Mouse (Mus musculus) kidney, adult 2 months (tissue): ENCODE results near the gene Ankrd36. TPM values are rescaled to one million over a fixed set of nuclear protein-coding genes. Genes with fewer than 3 reads are reported as not detected.
A peak's percentile ranks its signal among the peaks of the same experiment; 100 is the strongest.
"Not testable (repeated sequence)": the region's sequence is repeated elsewhere in the genome, so short reads cannot be mapped to it uniquely, and the experiment has no call there.

Source experiments
- DNase-seq: peaks from one replicate; pipeline ENCODE4 v3.0.0; 2021
- H3K27ac ChIP-seq: fragments of 200-500 bp; 2 replicates; pipeline ENCODE4 v1.5.1; 2012; ENCODE audit warnings: low read depth, low read length, control low read depth, inconsistent platforms; ENCODE audit not compliant: insufficient read depth
- H3K27me3 ChIP-seq: fragments of 200-500 bp; replicated peaks from 2 replicates; pipeline ENCODE4 v1.6.1; 2012; ENCODE audit warnings: mild to moderate bottlenecking, moderate library complexity, low read length, inconsistent platforms; ENCODE audit not compliant: control insufficient read depth, insufficient read depth
- H3K36me3 ChIP-seq: fragments of 200-500 bp; 2 replicates; pipeline ENCODE4 v1.6.1; 2012; ENCODE audit warnings: mild to moderate bottlenecking, moderate library complexity, low read length, inconsistent platforms; ENCODE audit not compliant: control insufficient read depth, insufficient read depth
- H3K4me1 ChIP-seq: fragments of 200-500 bp; 2 replicates; pipeline ENCODE4 v1.6.1; 2011; ENCODE audit warnings: low read length; ENCODE audit not compliant: control insufficient read depth, insufficient read depth
- H3K4me3 ChIP-seq: fragments of 200-500 bp; 2 replicates; pipeline ENCODE4 v1.5.1; 2011; ENCODE audit warnings: mild to moderate bottlenecking, low read depth, low read length, control low read depth; ENCODE audit not compliant: insufficient read depth
- CTCF ChIP-seq: fragments of 200-500 bp; conservative IDR thresholded peaks from 2 replicates; pipeline ENCODE4 v1.5.1; 2011; ENCODE audit warnings: low read depth, mild to moderate bottlenecking, control low read depth, low read length, moderate library complexity, mixed read lengths; ENCODE audit not compliant: insufficient read depth, insufficient read length
- POLR2A ChIP-seq: fragments of 200-500 bp; IDR thresholded peaks from one replicate; pipeline ENCODE4 v1.6.1; 2011; ENCODE audit warnings: low read depth, low read length, control low read depth
- WGBS: fragments of 180-500 bp; shearing (Covaris S2); methylation state at CpG from one replicate; pipeline ENCODE4 v1.1.7; 2018; 5-methylcytosine and 5-hydroxymethylcytosine counted together
- polyA plus RNA-seq: library from polyadenylated mRNA; depleted of rRNA; stranded (reverse); fragments of >200 nt; gene quantifications from 2 replicates; pipeline ENCODE4 v1.2.3, GENCODE M21; 2012

The Ankrd36 gene
- polyA plus RNA-seq, 1 experiment: 0.03 TPM

GRCm38 (mm10) chr11:5526573-5527439 is 42.7 kb upstream of the Ankrd36 start:
- H3K4me3 ChIP-seq: no peak overlapping the region
- no peaks in the 10 kb centered on the region for H3K27me3 ChIP-seq
- no peak for TF ChIP-seq CTCF
- TF ChIP-seq POLR2A: peak; percentile 11
- no peak overlapping the region for H3K27ac ChIP-seq
- WGBS: 72% methylated on average over 7 of the region's 7 CpGs
- H3K36me3 ChIP-seq: peaks cover 32% of the 10 kb centered on the region
- peak; percentile 43 for DNase-seq
- H3K4me1 ChIP-seq: peaks cover 37% of the 10 kb centered on the region

GRCm38 (mm10) chr11:5527865-5528523 is 41.5 kb upstream of the Ankrd36 start:
- Histone ChIP-seq H3K4me3 (no peak overlapping the region), H3K36me3 (peaks cover 28% of the 10 kb centered on the region), H3K27ac (no peak overlapping the region), H3K27me3 (no peaks in the 10 kb centered on the region), H3K4me1 (peaks cover 38% of the 10 kb centered on the region)
- TF ChIP-seq POLR2A: no peak
- TF ChIP-seq CTCF: no peak
- 80% methylated on average over 5 of the region's 5 CpGs for WGBS
- no peak for DNase-seq

- H3K4me3 ChIP-seq: no peak overlapping the region
- H3K27ac ChIP-seq: peak overlapping the region; percentile 77; the same call in 1 of the 2 replicates
- 25% methylated on average over 5 of the region's 5 CpGs for WGBS
- peaks cover 22% of the 10 kb centered on the region for H3K36me3 ChIP-seq
- DNase-seq: no peak
- TF ChIP-seq POLR2A (no peak), CTCF (no peak)
- no peaks in the 10 kb centered on the region for H3K27me3 ChIP-seq
- peaks cover 41% of the 10 kb centered on the region for H3K4me1 ChIP-seq
Measured at GRCm38 (mm10) chr11:5528841-5529240, 40.6 kb upstream of the Ankrd36 start.

- 29% methylated on average over 5 of the region's 5 CpGs for whole genome bisulfite sequencing
- Histone ChIP-seq H3K27me3 (no peaks in the 10 kb centered on the region), H3K27ac (peak overlapping the region; percentile 86), H3K36me3 (peaks cover 15% of the 10 kb centered on the region), H3K4me1 (peaks cover 38% of the 10 kb centered on the region), H3K4me3 (no peak overlapping the region)
- peak; percentile 76 for DNase-seq
- TF ChIP-seq CTCF (no peak), POLR2A (no peak)
Measured at GRCm38 (mm10) chr11:5530172-5530571, 39.3 kb upstream of the Ankrd36 start.

GRCm38 (mm10) chr11:5530717-5531116 is 38.8 kb upstream of the Ankrd36 start:
- Histone ChIP-seq H3K4me3 (no peak overlapping the region), H3K27ac (peak overlapping the region; percentile 74), H3K36me3 (peaks cover 13% of the 10 kb centered on the region), H3K27me3 (no peaks in the 10 kb centered on the region), H3K4me1 (peaks cover 38% of the 10 kb centered on the region)
- no peak for DNase-seq
- TF ChIP-seq CTCF (no peak), POLR2A (no peak)
- 43% methylated on average over 6 of the region's 6 CpGs for WGBS

- Histone ChIP-seq H3K4me1 (peaks cover 32% of the 10 kb centered on the region), H3K27ac (peak overlapping the region; percentile 83), H3K4me3 (no peak overlapping the region), H3K27me3 (no peaks in the 10 kb centered on the region), H3K36me3 (peaks cover 9% of the 10 kb centered on the region)
- WGBS: 37% methylated on average over 5 of the region's 5 CpGs
- DNase-seq: peak; percentile 96
- peak; percentile 21 for TF ChIP-seq POLR2A
- peak; percentile 81 for TF ChIP-seq CTCF
Measured at GRCm38 (mm10) chr11:5533108-5533507, 36.4 kb upstream of the Ankrd36 start.

- DNase-seq, H3K4me3 ChIP-seq, H3K27ac ChIP-seq, H3K27me3 ChIP-seq, H3K36me3 ChIP-seq: not testable (repeated sequence)
- H3K4me1 ChIP-seq: peaks cover 29% of the 10 kb centered on the region; the same call in 1 of the 2 replicates
- WGBS: 80% methylated on average over 4 of the region's 4 CpGs
Measured at GRCm38 (mm10) chr11:5537454-5537853, 32.0 kb upstream of the Ankrd36 start.
